Mouse (Mus musculus): ENCODE measurements at regions not wholly inside any gene's neighbourhood (a gene's known extent, or its start where the extent isn't known, plus 50 kb on each side); places are given as distances from the start of the nearest gene placed in this dataset.

DNA sequence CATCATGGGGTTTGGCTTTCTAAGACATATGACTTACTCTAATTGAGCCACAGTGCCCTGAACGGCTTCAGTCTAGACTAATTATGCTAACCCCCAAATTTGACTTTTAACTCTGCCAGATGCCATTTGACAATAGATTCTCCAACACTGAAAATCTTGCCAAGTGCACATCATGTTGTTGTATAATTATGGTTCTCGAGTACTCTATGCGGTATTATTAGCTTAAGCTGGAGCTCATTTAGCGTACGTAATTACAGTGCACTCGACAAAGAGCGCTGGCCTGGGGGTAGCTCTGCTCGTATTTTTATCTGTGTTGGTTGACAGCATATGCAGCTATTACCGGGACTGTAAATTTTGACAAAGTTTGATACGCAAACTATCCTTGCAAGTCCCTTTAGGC lies 70.4 kb upstream of the Zdhhc17 start:
- TF ChIP-seq POLR2A (IDR thresholded peaks at IDR 0.05; ENCODE audit: borderline replicate concordance, insufficient read depth, low read length) (no peak), CTCF (IDR thresholded peaks at IDR 0.05; ENCODE audit: borderline replicate concordance, insufficient read depth, low read depth, low read length) (no peak)

All from cerebellum, adult 2 months (tissue).